20 mouse cellular contexts compared by ENCODE assay signal in genomic region chr8:26329813-26330212, GRCm38 (mm10).
DNase-seq lines count a peak whose midpoint lies in the region; ATAC-seq and TF ChIP-seq lines count a peak whose summit lies in the region.
"Had no signal": no experiment of that assay in that cellular context is flagged by ENCODE, and none has a peak within 500 bp of the region (broad histone marks: within the 10 kb centered on the region; RNA-seq: fewer than 3 reads in every experiment).

No protein-coding gene starts in this region.

- H3K27me3 ChIP-seq in forebrain, embryonic 11.5 days (ENCODE audit: control insufficient read depth, insufficient read depth, low read length): no peaks in the 10 kb centered on the region
- no peaks in the 10 kb centered on the region for H3K27me3 ChIP-seq in forebrain, embryonic 14.5 days (replicated peaks; ENCODE audit: control insufficient read depth, insufficient read depth, low read length)
- no peaks in the 10 kb centered on the region for H3K27me3 ChIP-seq in heart, embryonic 16.5 days (ENCODE audit: control insufficient read depth, insufficient read depth, low read length)
- H3K27me3 ChIP-seq in lung, postnatal 0 days (replicated peaks; ENCODE audit: insufficient read depth, low read length): no peaks in the 10 kb centered on the region
- H3K27me3 ChIP-seq in stomach, embryonic 16.5 days (ENCODE audit: control insufficient read depth, insufficient read depth, low read length): peaks cover 4% of the 10 kb centered on the region; the same call in 1 of the 2 replicates
- no peaks in the 10 kb centered on the region for H3K27me3 ChIP-seq in hindbrain, embryonic 10.5 days (ENCODE audit: insufficient read depth, poor library complexity, severe bottlenecking)
- H3K27me3 ChIP-seq: forebrain, embryonic 12.5 days; hindbrain, embryonic 13.5 days; limb, embryonic 13.5 days; megakaryocyte, embryonic 14.5 days; midbrain, embryonic 15.5 days had no signal

- ATAC-seq in forebrain, embryonic 11.5 days (replicated peaks; ENCODE audit: low FRiP score): no peak
- ATAC-seq in forebrain, embryonic 14.5 days: no peak
- ATAC-seq in heart, embryonic 16.5 days (replicated peaks; ENCODE audit: extremely low read depth, insufficient read depth, low FRiP score): no peak
- ATAC-seq in lung, postnatal 0 days: no peak
- ATAC-seq in stomach, embryonic 16.5 days (ENCODE audit: insufficient read depth, low FRiP score): no peak
- ATAC-seq: midbrain, embryonic 15.5 days had no signal

- TF ChIP-seq CTCF in lung, postnatal 0 days (IDR thresholded peaks at IDR 0.05): no peak

- no peak overlapping the region for H3K27ac ChIP-seq in forebrain, embryonic 11.5 days (ENCODE audit: low read depth, low read length)
- H3K27ac ChIP-seq in forebrain, embryonic 14.5 days (ENCODE audit: low read depth, low read length): no peak overlapping the region
- H3K27ac ChIP-seq in heart, embryonic 16.5 days (ENCODE audit: low read length): no peak overlapping the region
- no peak overlapping the region for H3K27ac ChIP-seq in lung, postnatal 0 days (ENCODE audit: low read length)
- no peak overlapping the region for H3K27ac ChIP-seq in stomach, embryonic 16.5 days (ENCODE audit: low read length)
- H3K27ac ChIP-seq in hindbrain, embryonic 10.5 days: no peak overlapping the region
- H3K27ac ChIP-seq: forebrain, embryonic 12.5 days; hindbrain, embryonic 13.5 days; limb, embryonic 13.5 days; liver, embryonic 14.5 days; midbrain, embryonic 15.5 days had no signal

- no peak overlapping the region for H3K4me2 ChIP-seq in forebrain, embryonic 11.5 days (ENCODE audit: low read depth, low read length, severe bottlenecking)
- no peak overlapping the region for H3K4me2 ChIP-seq in forebrain, embryonic 14.5 days (ENCODE audit: low read length)
- H3K4me2 ChIP-seq in heart, embryonic 16.5 days (ENCODE audit: low read depth, low read length): peak overlapping the region; percentile 7
- H3K4me2 ChIP-seq in lung, postnatal 0 days (replicated peaks; ENCODE audit: low read depth, low read length): 0 out of 2 replicates have a peak overlapping the region, but pooled peaks have one; percentile 19
- H3K4me2 ChIP-seq in stomach, embryonic 16.5 days (ENCODE audit: low read depth, low read length): peak overlapping the region; percentile 42
- H3K4me2 ChIP-seq: forebrain, embryonic 12.5 days; hindbrain, embryonic 13.5 days; limb, embryonic 13.5 days; midbrain, embryonic 15.5 days had no signal

- no peak overlapping the region for H3K4me3 ChIP-seq in forebrain, embryonic 11.5 days (ENCODE audit: low read depth, low read length)
- H3K4me3 ChIP-seq in forebrain, embryonic 14.5 days (ENCODE audit: low read depth, low read length): no peak overlapping the region
- H3K4me3 ChIP-seq in heart, embryonic 16.5 days (ENCODE audit: low read length): peak overlapping the region; percentile 12; the same call in 1 of the 2 replicates
- H3K4me3 ChIP-seq in lung, postnatal 0 days (ENCODE audit: low read depth, low read length): no peak overlapping the region
- H3K4me3 ChIP-seq in stomach, embryonic 16.5 days (replicated peaks; ENCODE audit: low read length): peak overlapping the region; percentile 21
- no peak overlapping the region for H3K4me3 ChIP-seq in hindbrain, embryonic 10.5 days
- H3K4me3 ChIP-seq: forebrain, embryonic 12.5 days; hindbrain, embryonic 13.5 days; limb, embryonic 13.5 days; megakaryocyte, embryonic 14.5 days; midbrain, embryonic 15.5 days had no signal

- TF ChIP-seq EP300 in lung, postnatal 0 days (IDR thresholded peaks at IDR 0.05): no peak

- H3K36me3 ChIP-seq in forebrain, embryonic 11.5 days (ENCODE audit: control insufficient read depth, insufficient read depth, low read length): no peaks in the 10 kb centered on the region
- H3K36me3 ChIP-seq in forebrain, embryonic 14.5 days (ENCODE audit: control insufficient read depth, insufficient read depth, low read length): no peaks in the 10 kb centered on the region
- no peaks in the 10 kb centered on the region for H3K36me3 ChIP-seq in heart, embryonic 16.5 days (ENCODE audit: control insufficient read depth, insufficient read depth)
- H3K36me3 ChIP-seq in lung, postnatal 0 days (ENCODE audit: insufficient read depth, low read length): no peaks in the 10 kb centered on the region
- H3K36me3 ChIP-seq in stomach, embryonic 16.5 days (ENCODE audit: control insufficient read depth, insufficient read depth, low read length): no peaks in the 10 kb centered on the region
- no peaks in the 10 kb centered on the region for H3K36me3 ChIP-seq in hindbrain, embryonic 10.5 days
- H3K36me3 ChIP-seq: forebrain, embryonic 12.5 days; hindbrain, embryonic 13.5 days; limb, embryonic 13.5 days; midbrain, embryonic 15.5 days had no signal

- no peak overlapping the region for H3K9ac ChIP-seq in forebrain, embryonic 11.5 days (ENCODE audit: low read length)
- H3K9ac ChIP-seq in forebrain, embryonic 14.5 days (ENCODE audit: low read length): no peak overlapping the region
- no peak overlapping the region for H3K9ac ChIP-seq in heart, embryonic 16.5 days (ENCODE audit: low read length)
- no peak overlapping the region for H3K9ac ChIP-seq in lung, postnatal 0 days (replicated peaks; ENCODE audit: low read depth)
- H3K9ac ChIP-seq in stomach, embryonic 16.5 days (ENCODE audit: low read length): no peak overlapping the region
- H3K9ac ChIP-seq: forebrain, embryonic 12.5 days; hindbrain, embryonic 13.5 days; limb, embryonic 13.5 days; liver, embryonic 14.5 days; midbrain, embryonic 15.5 days had no signal

- H3K9me3 ChIP-seq in forebrain, embryonic 11.5 days (ENCODE audit: control insufficient read depth, low read length): no peaks in the 10 kb centered on the region
- no peaks in the 10 kb centered on the region for H3K9me3 ChIP-seq in forebrain, embryonic 14.5 days (replicated peaks; ENCODE audit: control insufficient read depth, low read length)
- H3K9me3 ChIP-seq in heart, embryonic 16.5 days (replicated peaks; ENCODE audit: control insufficient read depth, low read length): no peaks in the 10 kb centered on the region
- H3K9me3 ChIP-seq in lung, postnatal 0 days (ENCODE audit: low read length): no peaks in the 10 kb centered on the region
- H3K9me3 ChIP-seq in stomach, embryonic 16.5 days (replicated peaks; ENCODE audit: control insufficient read depth, low read length): no peaks in the 10 kb centered on the region
- H3K9me3 ChIP-seq in hindbrain, embryonic 10.5 days: no peaks in the 10 kb centered on the region
- H3K9me3 ChIP-seq: forebrain, embryonic 12.5 days; hindbrain, embryonic 13.5 days; limb, embryonic 13.5 days; midbrain, embryonic 15.5 days had no signal

- 89% methylated on average over 10 of the region's 10 CpGs for WGBS in forebrain, embryonic 11.5 days
- WGBS in forebrain, embryonic 14.5 days: 88% methylated on average over 10 of the region's 10 CpGs
- 61% methylated on average over 10 of the region's 10 CpGs for WGBS in heart, embryonic 16.5 days
- WGBS in lung, postnatal 0 days: 32% methylated on average over 10 of the region's 10 CpGs
- 54% methylated on average over 10 of the region's 10 CpGs for WGBS in stomach, embryonic 16.5 days
- WGBS in hindbrain, embryonic 10.5 days: 84% methylated on average over 10 of the region's 10 CpGs

- H3K4me1 ChIP-seq in forebrain, embryonic 11.5 days (replicated peaks; ENCODE audit: control insufficient read depth, insufficient read depth, low read length): no peaks in the 10 kb centered on the region
- H3K4me1 ChIP-seq in forebrain, embryonic 14.5 days (ENCODE audit: control insufficient read depth, insufficient read depth, low read length): no peaks in the 10 kb centered on the region
- no peaks in the 10 kb centered on the region for H3K4me1 ChIP-seq in heart, embryonic 16.5 days (ENCODE audit: control insufficient read depth, insufficient read depth, low read length)
- H3K4me1 ChIP-seq in lung, postnatal 0 days (ENCODE audit: insufficient read depth, low read depth, low read length): no peaks in the 10 kb centered on the region
- no peaks in the 10 kb centered on the region for H3K4me1 ChIP-seq in stomach, embryonic 16.5 days (ENCODE audit: control insufficient read depth, insufficient read depth, low read length)
- H3K4me1 ChIP-seq in hindbrain, embryonic 10.5 days (replicated peaks): no peaks in the 10 kb centered on the region
- H3K4me1 ChIP-seq: forebrain, embryonic 12.5 days; hindbrain, embryonic 13.5 days; megakaryocyte, embryonic 14.5 days; midbrain, embryonic 15.5 days had no signal

- DNase-seq in forebrain, embryonic 11.5 days (ENCODE audit: low spot score): peak; percentile 41
- DNase-seq in forebrain, embryonic 14.5 days (ENCODE audit: low spot score): no peak
- no peak for DNase-seq in heart, adult 18-20 months
- DNase-seq in lung, postnatal 0 days (ENCODE audit: low spot score): peak; percentile 31
- no peak for DNase-seq in lung, postnatal 4 days
- no peak for DNase-seq in hindbrain, embryonic 10.5 days (ENCODE audit: low spot score)
- DNase-seq: adrenal gland, adult 2 months; cerebellum, postnatal 14 days; gastrocnemius, postnatal 25 days; kidney, adult 11 months; kidney, postnatal 36 days; thymus, postnatal 4 days had no signal

Comparison
In these comparisons a context has a peak if more than half of its experiments do, and no peak if none do; other contexts are left out.
1. DNase-seq: peak in forebrain, embryonic 11.5 days (single experiment) and lung, postnatal 0 days (single experiment); none in forebrain, embryonic 14.5 days (single experiment), heart, adult 18-20 months (0 of 2), lung, postnatal 4 days (0 of 2) and hindbrain, embryonic 10.5 days (single experiment).
2. H3K4me2 ChIP-seq: peak in heart, embryonic 16.5 days (single experiment), lung, postnatal 0 days (single experiment) and stomach, embryonic 16.5 days (single experiment); none in forebrain, embryonic 11.5 days (single experiment) and forebrain, embryonic 14.5 days (single experiment).
3. H3K4me3 ChIP-seq: peak in heart, embryonic 16.5 days (single experiment) and stomach, embryonic 16.5 days (single experiment); none in forebrain, embryonic 11.5 days (single experiment), forebrain, embryonic 14.5 days (single experiment), lung, postnatal 0 days (single experiment) and hindbrain, embryonic 10.5 days (single experiment).